Mouse (Mus musculus) forebrain, embryonic 16.5 days (tissue): Measurements from ENCODE around the gene Dytn. TPM values are rescaled to one million over a fixed set of nuclear protein-coding genes. Genes with fewer than 3 reads are reported as not detected.
"Not testable (repeated sequence)": the region's sequence is repeated elsewhere in the genome, so short reads cannot be mapped to it uniquely, and the experiment has no call there.

ENCODE experiments used
- ATAC-seq: fragments of 200-750 bp; cut with Nextera tagmentation; 2 replicates; pipeline ENCODE4 v1.8.0; 2017; ENCODE audit warnings: mild to moderate bottlenecking, moderate library complexity
- H3K27ac ChIP-seq: fragments of 300-500 bp; sonication (generic); 2 replicates; pipeline ENCODE4 v1.5.1; 2014; ENCODE audit warnings: low read length, control low read depth
- H3K27me3 ChIP-seq: fragments of 300-500 bp; sonication (generic); replicated peaks from 2 replicates; pipeline ENCODE4 v1.6.1; 2014; ENCODE audit warnings: low read length; ENCODE audit not compliant: control insufficient read depth, insufficient read depth
- H3K36me3 ChIP-seq: fragments of 300-500 bp; sonication (generic); 2 replicates; pipeline ENCODE4 v1.6.1; 2014; ENCODE audit not compliant: control insufficient read depth, insufficient read depth
- H3K4me1 ChIP-seq: fragments of 300-500 bp; sonication (generic); replicated peaks from 2 replicates; pipeline ENCODE4 v1.6.1; 2014; ENCODE audit warnings: low read length; ENCODE audit not compliant: control insufficient read depth, insufficient read depth
- H3K4me2 ChIP-seq: fragments of 300-500 bp; sonication (generic); 2 replicates; pipeline ENCODE4 v1.6.1; 2014; ENCODE audit warnings: mild to moderate bottlenecking, low read length, control low read depth
- H3K4me3 ChIP-seq: fragments of 300-500 bp; sonication (generic); replicated peaks from 2 replicates; pipeline ENCODE4 v1.5.1; 2014; ENCODE audit warnings: mild to moderate bottlenecking, low read length, control low read depth
- H3K9ac ChIP-seq: fragments of 300-500 bp; sonication (generic); replicated peaks from 2 replicates; pipeline ENCODE4 v1.6.1; 2014; ENCODE audit warnings: low read depth, low read length, control low read depth
- H3K9me3 ChIP-seq: fragments of 300-500 bp; sonication (generic); 2 replicates; pipeline ENCODE4 v1.6.1; 2016; ENCODE audit warnings: low read length; ENCODE audit not compliant: control insufficient read depth
- WGBS: fragments of 180-500 bp; shearing (Covaris S2); extraction: QIAGEN DNeasy Blood & Tissue Kit; methylation state at CpG from one replicate; pipeline ENCODE4 v1.1.7; 2014; 5-methylcytosine and 5-hydroxymethylcytosine counted together
- polyA plus RNA-seq: library from polyadenylated mRNA; unstranded; fragments of >200 nt; fragmentation: Nextera tagmentation; extraction: Ambion mirVana; gene quantifications from 2 replicates; pipeline ENCODE4 v1.2.1, GENCODE M21; 2015

The Dytn gene
- polyA plus RNA-seq, 1 experiment from 2014 or later: not detected

DNA sequence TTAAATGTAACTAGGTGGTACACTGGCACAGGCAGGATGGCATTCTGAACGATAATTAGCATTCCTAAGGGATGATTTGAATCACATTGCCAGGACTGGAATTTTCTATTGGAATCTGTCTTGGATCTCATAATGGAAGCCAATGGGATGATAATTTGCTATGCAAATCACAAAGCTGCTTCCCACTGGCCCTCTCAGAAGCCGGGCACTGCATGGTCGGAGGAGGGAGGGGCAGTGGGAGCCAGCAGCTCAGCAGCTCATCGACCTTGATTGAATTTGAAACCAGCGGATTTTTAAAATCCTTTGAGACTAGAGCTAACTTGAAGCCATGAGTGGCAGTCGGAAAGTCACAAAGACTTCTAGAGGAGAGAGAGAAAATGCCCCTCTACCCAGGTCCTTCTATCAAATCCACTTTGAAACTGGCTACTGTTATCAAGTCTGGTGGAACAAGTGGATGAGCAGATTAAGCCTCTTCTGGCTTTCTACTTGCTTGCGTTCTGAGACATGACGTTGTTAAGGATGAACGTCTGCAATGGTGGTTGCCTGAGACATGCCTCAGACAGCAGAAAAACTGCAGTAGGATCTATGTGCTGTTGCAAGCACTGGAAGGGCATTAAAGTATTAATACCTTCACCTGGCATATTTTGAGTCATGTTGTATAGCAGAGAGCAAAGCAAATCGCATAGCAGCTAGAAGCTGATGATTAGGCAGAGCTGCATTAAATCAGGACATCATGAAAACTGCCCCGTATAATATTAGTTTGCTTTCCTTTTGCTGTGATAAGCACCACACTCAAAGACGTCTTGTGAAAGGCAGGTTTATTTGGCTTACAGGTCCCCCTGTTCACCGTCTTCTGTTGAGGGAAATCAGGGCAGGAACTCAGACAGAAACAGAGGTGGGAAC, 18.5 kb downstream of the Dytn start:
- no peaks in the 10 kb centered on the region; the same call in 1 of the 2 replicates for H3K27me3 ChIP-seq
- peaks cover 17% of the 10 kb centered on the region for H3K4me1 ChIP-seq
- H3K9me3 ChIP-seq: no peaks in the 10 kb centered on the region
- H3K36me3 ChIP-seq: no peaks in the 10 kb centered on the region
- peak overlapping the region; percentile 36; the same call in 1 of the 2 replicates for H3K27ac ChIP-seq
- ATAC-seq: peak; percentile 66
- peak overlapping the region; percentile 50 for H3K9ac ChIP-seq
- peak overlapping the region; percentile 32 for H3K4me3 ChIP-seq
- H3K4me2 ChIP-seq: peak overlapping the region; percentile 57
- 9% methylated on average over 13 of the region's 13 CpGs for WGBS

DNA sequence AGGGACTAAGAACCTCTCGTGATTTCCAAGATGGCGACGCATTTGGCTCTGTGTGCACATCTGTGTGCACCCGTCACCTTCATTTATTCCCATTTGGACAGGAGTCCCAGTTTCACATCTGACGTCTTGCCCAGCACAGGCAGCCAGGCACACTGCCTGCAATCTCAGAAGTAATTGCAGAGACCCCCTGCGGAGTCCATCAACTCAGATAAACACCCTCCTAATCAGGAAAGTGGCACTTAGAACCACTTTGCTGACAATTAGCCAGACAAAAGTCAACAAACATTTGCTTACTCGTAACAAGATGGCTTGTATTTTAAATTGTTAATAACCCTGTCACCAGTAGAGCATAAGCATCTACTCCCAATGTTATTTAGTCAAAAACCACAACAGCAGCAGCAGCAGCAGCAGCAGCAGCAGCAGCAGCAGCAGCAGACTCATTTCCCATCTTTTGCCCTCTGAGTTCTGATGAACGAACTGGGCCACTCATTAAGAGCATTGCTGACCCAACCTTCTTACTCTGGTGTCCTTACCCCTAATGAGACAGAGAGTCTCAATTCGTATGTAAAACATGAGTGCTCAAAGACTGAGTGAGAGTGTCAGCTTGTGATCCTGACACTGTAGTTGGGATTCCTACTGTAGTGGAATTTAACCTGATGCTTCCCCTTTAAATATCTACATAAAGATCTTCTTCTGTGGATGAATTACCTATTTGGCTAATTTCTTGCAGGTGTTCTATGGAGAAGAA, 19.4 kb downstream of the Dytn start:
- Histone ChIP-seq H3K9me3 (no peaks in the 10 kb centered on the region), H3K9ac (no peak overlapping the region), H3K4me1 (peaks cover 17% of the 10 kb centered on the region), H3K36me3 (no peaks in the 10 kb centered on the region), H3K4me2 (peak overlapping the region; percentile 57; the same call in 1 of the 2 replicates), H3K27me3 (no peaks in the 10 kb centered on the region; the same call in 1 of the 2 replicates), H3K4me3 (no peak overlapping the region), H3K27ac (no peak overlapping the region)
- whole genome bisulfite sequencing: 21% methylated on average over 9 of the region's 9 CpGs
- ATAC-seq: peak; percentile 32

DNA sequence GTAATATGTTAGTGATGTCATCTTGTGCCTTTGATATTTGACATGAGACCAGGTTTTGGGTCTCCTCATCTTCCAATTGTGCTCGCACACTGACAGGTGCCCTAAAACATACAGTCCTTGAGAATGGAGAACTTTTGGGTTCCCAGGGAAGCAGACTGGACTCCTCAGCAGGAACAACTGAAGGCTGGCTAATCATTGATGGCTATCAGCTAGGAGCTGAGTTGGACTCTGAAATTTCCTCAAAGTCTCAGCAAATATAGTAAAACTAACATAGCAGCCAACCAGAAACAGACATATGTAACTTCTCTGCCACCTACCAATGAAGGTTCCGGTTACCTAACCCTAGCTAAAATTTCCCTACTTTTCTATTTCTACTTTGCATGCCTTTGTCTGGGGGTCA, 20.6 kb downstream of the Dytn start:
- Histone ChIP-seq H3K9ac (no peak overlapping the region), H3K4me3 (no peak overlapping the region), H3K4me2 (no peak overlapping the region), H3K9me3 (no peaks in the 10 kb centered on the region), H3K27me3 (no peaks in the 10 kb centered on the region; the same call in 1 of the 2 replicates), H3K27ac (no peak overlapping the region), H3K4me1 (peaks cover 17% of the 10 kb centered on the region), H3K36me3 (no peaks in the 10 kb centered on the region)
- WGBS: 97% methylated on average over 2 of the region's 2 CpGs
- no peak for ATAC-seq

DNA sequence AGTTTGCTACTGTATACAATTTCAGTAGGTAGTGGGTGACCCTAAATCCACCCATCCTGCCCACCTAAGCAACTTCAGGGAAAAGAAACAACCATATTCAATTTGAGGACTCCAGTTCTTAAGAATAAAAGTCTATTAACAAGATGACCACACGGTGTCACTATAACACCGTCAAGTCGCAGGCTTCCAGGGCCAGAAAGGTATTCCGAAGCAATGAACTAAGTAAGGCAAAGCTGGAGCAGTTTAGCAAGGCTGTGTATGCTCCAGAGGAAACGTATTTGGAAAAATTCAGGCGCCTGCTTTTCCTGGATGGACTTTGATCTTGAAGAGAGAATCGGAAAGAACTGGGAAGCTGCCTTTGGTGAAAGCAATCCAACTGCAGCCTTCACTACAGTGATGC, 27.1 kb downstream of the Dytn start:
- Histone ChIP-seq H3K27me3 (peaks cover 4% of the 10 kb centered on the region; the same call in 1 of the 2 replicates), H3K4me2 (no peak overlapping the region), H3K9me3 (no peaks in the 10 kb centered on the region), H3K4me3 (no peak overlapping the region), H3K4me1 (no peaks in the 10 kb centered on the region), H3K9ac (no peak overlapping the region), H3K36me3 (no peaks in the 10 kb centered on the region), H3K27ac (no peak overlapping the region)
- peak; percentile 69 for ATAC-seq
- WGBS: 2% methylated on average over 7 of the region's 7 CpGs

DNA sequence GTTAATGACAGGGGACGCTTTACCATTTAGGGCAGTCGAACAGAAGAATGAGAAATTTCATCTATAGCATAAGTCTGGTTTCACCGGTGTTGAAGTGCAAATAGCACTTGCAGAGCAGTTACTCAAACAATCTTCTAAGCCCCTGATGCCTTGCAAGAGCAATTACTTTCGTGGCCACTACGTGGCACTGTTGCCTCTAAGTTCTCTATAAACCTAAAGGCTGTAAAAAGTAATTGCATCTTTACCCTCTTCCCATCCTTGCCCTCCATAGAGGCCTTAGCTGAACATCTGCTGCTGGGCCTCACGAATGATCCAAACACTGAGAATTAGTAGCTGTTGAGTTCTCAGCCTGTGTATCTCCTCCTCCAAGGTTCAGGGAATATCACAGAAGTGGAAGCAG, 28.7 kb downstream of the Dytn start:
- H3K27me3 ChIP-seq: 0 out of 2 replicates have a peak, but pooled peaks cover 4% of the 10 kb centered on the region
- H3K4me1 ChIP-seq: no peaks in the 10 kb centered on the region
- H3K9ac ChIP-seq: no peak overlapping the region
- ATAC-seq: peak; percentile 43; the same call in 1 of the 2 replicates
- WGBS: 11% methylated on average over 6 of the region's 6 CpGs
- H3K4me2 ChIP-seq: no peak overlapping the region
- H3K4me3 ChIP-seq: no peak overlapping the region
- no peaks in the 10 kb centered on the region for H3K9me3 ChIP-seq
- no peaks in the 10 kb centered on the region for H3K36me3 ChIP-seq
- H3K27ac ChIP-seq: no peak overlapping the region

DNA sequence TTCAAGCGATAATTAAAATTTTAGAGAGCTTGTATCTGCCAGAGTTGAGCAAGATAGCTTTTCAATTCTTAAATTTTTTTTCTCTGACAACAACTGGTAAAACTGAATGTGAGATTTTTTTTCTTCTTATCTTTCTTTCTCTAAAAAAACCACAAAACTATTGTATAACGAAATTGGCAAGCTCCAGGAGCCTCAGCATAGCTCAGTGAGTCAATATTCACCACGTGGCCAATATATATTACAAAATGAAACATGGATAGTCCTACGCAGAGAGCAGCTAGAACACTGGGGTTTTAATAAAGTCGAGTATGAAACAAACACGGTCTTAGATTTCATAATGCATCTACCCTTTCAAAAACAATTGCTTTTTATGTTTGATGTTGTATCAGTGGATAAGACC, 46.8 kb downstream of the Dytn start:
- Histone ChIP-seq H3K9ac (no peak overlapping the region), H3K4me2 (no peak overlapping the region), H3K4me3 (no peak overlapping the region), H3K36me3 (no peaks in the 10 kb centered on the region), H3K27me3 (no peaks in the 10 kb centered on the region; the same call in 1 of the 2 replicates), H3K9me3 (no peaks in the 10 kb centered on the region), H3K4me1 (no peaks in the 10 kb centered on the region), H3K27ac (no peak overlapping the region)
- WGBS: 80% methylated on average over 6 of the region's 6 CpGs
- ATAC-seq: no peak

DNA sequence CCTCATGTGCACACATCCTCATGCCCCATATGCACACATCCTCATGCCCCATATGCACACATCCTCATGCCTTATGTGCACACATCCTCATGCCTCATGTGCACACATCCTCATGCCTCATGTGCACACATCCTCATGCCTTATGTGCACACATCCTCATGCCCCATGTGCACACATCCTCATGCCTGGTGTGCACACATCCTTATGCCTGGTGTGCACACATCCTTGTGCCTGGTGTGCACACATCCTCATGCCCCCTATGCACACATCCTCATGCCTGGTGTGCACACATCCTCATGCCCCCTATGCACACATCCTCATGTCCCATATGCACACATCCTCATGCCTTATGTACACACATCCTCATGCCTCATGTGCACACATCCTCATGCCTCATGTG, 56.3 kb downstream of the Dytn start:
- H3K4me3 ChIP-seq, ATAC-seq, H3K9ac ChIP-seq, H3K9me3 ChIP-seq, H3K27me3 ChIP-seq, H3K27ac ChIP-seq, H3K4me2 ChIP-seq, H3K4me1 ChIP-seq, H3K36me3 ChIP-seq: not testable (repeated sequence)

DNA sequence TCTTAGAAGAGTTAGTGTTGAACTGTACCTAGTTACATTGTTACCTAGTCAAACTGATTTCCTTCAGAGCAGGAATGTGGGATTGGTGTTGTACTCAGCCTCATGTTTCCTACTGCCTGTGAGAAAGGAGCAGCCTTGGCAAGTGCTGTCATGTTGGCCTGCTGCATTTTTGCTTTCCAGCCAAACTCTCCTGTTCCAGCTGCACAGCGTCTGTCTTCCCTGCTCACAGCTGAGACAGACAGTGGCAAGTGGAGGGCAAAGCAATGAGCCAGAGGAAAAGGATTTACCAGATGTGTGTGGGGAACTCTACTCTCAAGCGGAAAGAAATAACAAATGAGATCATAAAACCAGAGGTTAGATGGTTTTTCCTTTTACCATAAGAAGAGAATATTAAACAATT, 58.5 kb downstream of the Dytn start:
- 61% methylated on average over 2 of the region's 2 CpGs for WGBS
- Histone ChIP-seq H3K4me3 (no peak overlapping the region), H3K9ac (no peak overlapping the region), H3K4me2 (no peak overlapping the region), H3K27me3 (no peaks in the 10 kb centered on the region), H3K9me3 (no peaks in the 10 kb centered on the region), H3K4me1 (no peaks in the 10 kb centered on the region), H3K36me3 (no peaks in the 10 kb centered on the region), H3K27ac (no peak overlapping the region)
- no peak for ATAC-seq

DNA sequence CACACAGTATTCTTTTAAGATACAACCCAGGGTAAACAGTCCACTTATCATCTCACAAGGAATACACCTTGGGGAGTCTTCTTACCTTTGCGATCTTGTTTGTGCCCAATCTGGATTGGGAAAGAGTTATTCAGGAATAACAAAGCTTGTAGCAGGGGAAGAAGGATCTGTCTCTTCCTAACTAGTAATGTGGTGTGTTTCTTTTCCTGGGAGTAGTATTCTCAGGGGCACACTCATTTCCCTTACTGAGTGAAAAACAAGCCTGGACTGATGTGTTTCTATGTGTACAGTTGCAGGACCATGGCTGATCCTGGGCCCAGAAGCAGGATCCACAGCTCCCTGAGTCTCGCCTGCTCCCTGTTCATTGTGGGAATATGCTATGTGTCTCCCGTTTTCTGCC, 71.1 kb downstream of the Dytn start, which contains the start of gene Gm39653:
Gene Gm39653, plus strand, starts transcription at position 301 of the 400 bp plus-strand sequence.
- Histone ChIP-seq H3K4me3 (no peak within 1 kb of the TSS), H3K27ac (no peak within 1 kb of the TSS), H3K36me3 (no peaks in the 10 kb centered on the region), H3K9ac (no peak within 1 kb of the TSS), H3K4me2 (no peak within 1 kb of the TSS), H3K4me1 (0 out of 2 replicates have a peak, but pooled peaks cover 5% of the 10 kb centered on the region), H3K9me3 (no peaks in the 10 kb centered on the region), H3K27me3 (no peaks in the 10 kb centered on the region)
- no peak for ATAC-seq
- WGBS: 82% methylated on average over 3 of the region's 3 CpGs
